Mouse (Mus musculus) brain, embryonic 14.5 days (tissue): ENCODE data around the gene Zfp385a.

Experiments used
- CTCF ChIP-seq: fragments of 200-500 bp; IDR thresholded peaks from 2 replicates; pipeline ENCODE4 v1.5.1; 2012; ENCODE audit warnings: inconsistent platforms, mild to moderate bottlenecking, moderate library complexity, borderline replicate concordance; ENCODE audit not compliant: insufficient read depth, insufficient read length; ENCODE audit errors: extremely low read depth
- POLR2A ChIP-seq: fragments of 200-500 bp; IDR thresholded peaks from 2 replicates; pipeline ENCODE4 v1.6.1; 2012; ENCODE audit warnings: mild to moderate bottlenecking, inconsistent platforms, borderline replicate concordance; ENCODE audit not compliant: poor library complexity, insufficient read depth, insufficient read length, severe bottlenecking; ENCODE audit errors: extremely low read depth

DNA sequence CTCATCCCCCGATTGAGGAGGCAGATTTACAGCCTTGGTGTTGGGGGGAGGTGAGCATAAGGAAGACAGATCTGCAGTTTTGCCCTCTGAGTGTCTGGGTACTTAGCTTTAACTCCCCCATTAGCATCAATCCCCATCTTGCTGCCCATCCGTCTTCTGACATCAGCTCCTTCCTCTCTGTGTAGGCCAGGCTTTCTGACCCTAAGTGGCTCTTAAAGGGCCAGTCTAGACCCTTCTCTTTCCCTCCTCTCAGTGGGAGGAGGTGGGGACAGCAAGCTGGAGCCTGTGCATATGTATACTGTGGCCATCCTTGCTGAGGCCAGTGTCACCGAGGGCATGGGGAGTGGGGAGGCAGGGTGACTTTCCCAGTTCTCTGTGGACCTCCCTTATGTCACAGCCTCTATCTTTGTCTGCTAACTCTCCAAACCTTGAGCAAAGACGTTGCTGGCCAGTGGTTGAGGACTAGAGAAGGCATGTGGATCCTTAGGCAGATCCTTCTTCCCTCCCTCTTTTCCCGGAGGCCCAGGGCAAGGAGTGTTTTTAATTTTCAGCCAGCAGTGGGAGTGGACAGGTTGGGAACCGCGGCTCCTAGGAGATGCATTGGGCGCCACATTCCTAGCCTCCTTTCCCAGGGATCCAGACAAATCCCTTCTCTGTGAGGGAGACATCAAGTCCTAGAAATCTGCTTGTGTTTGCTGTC is 35.8 kb downstream of the Zfp385a start:
- TF ChIP-seq POLR2A (no peak), CTCF (no peak)
